Mouse (Mus musculus): Measurements from ENCODE around the gene Atp1b2.

- TF ChIP-seq CTCF (IDR thresholded peaks at IDR 0.05; ENCODE audit: low read depth) (no peak), EP300 (IDR thresholded peaks at IDR 0.05; ENCODE audit: low read depth) (no peak)
These were observed 44.6 kb downstream of the Atp1b2 start for GRCm38 (mm10) chr11:69560896-69561854.
